Mouse (Mus musculus) gastrocnemius, adult 2 months (tissue): ENCODE measurements around the gene Rai1. TPM values are rescaled to one million over a fixed set of nuclear protein-coding genes. Genes with fewer than 3 reads are reported as not detected.
A peak's percentile ranks its signal among the peaks of the same experiment; 100 is the strongest.

Experiments
- DNase-seq: peaks from one replicate; pipeline ENCODE4 v3.0.0; 2022
- H3K27ac ChIP-seq: fragments of 200-600 bp; 2 replicates; pipeline ENCODE4 v1.8.1; 2022; ENCODE audit warnings: mild to moderate bottlenecking
- H3K4me3 ChIP-seq: fragments of 200-600 bp; 2 replicates; pipeline ENCODE4 v1.8.1; 2022; ENCODE audit warnings: mild to moderate bottlenecking, moderate library complexity
- CTCF ChIP-seq: fragments of 200-600 bp; IDR thresholded peaks from 2 replicates; pipeline ENCODE4 v1.8.1; 2022; ENCODE audit warnings: antibody characterized with exemption, mild to moderate bottlenecking, moderate library complexity
- intact Hi-C: fragments of 180-260 bp; cut with DNase I; formaldehyde crosslinking; loops from one replicate; pipeline ENCODE4 v1.15.1; 2025
- total RNA-seq, 2 experiments: library from RNA; stranded (reverse); gene quantifications; 2 replicates each; pipeline ENCODE4 v1.2.3; 2021

The Rai1 gene
- total RNA-seq, 2 experiments from 2014 or later, result 23.8 to 27.3 TPM

- intact Hi-C loops, result no loop called here
- no peak for DNase-seq
- no peak for TF ChIP-seq CTCF
- Histone ChIP-seq H3K27ac (no peak overlapping the region), H3K4me3 (no peak overlapping the region)
Observed at GRCm38 (mm10) chr11:60163362-60163761, 58.5 kb downstream of the Rai1 start.

DNA sequence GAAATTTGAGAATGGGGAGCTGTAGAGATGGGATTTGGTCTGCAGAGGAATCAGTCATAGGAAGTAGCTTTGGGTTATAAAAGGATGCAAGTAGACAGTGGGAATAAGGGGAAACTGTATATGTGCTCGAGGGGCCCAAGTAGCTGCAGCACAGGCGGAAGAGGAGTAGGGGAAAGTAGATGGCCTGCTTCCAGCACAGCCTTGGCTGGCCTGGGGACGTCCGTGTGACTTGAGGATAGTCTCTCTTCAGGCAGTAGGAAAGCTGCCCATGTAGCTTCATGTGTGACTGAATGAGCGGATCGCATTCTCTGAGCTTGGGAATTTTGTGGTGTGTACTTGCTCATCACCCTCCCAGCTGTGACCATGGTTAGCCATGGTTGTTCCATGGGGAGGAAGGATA lies 59.6 kb downstream of the Rai1 start:
- Histone ChIP-seq H3K27ac (peak overlapping the region; percentile 9; the same call in 1 of the 2 replicates), H3K4me3 (no peak overlapping the region)
- intact Hi-C loops, result no loop called here
- DNase-seq, result peak; percentile 71
- TF ChIP-seq CTCF, result no peak

DNA sequence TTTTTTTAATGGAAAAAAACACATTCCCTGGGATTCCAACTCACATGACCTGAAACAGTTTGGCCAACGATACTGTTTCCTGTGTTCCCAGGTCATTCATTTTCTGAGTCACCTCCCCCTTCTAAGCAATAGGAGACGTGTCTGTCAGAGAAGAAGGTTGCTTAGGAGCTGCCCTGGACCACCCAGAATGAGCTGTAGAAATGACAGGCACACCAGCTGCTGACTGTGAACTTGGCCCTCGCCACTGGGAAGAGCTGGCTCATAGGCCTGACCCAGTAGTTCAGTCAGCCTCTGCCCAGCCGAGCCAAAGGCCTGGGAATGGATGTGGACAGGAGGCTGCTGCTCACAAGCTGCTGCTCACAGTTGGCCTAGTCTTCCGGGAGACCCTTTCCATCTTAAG lies 60.3 kb downstream of the Rai1 start:
- intact Hi-C loops, result no loop called here
- no peak overlapping the region for H3K4me3 ChIP-seq
- DNase-seq, result peak; percentile 77

DNA sequence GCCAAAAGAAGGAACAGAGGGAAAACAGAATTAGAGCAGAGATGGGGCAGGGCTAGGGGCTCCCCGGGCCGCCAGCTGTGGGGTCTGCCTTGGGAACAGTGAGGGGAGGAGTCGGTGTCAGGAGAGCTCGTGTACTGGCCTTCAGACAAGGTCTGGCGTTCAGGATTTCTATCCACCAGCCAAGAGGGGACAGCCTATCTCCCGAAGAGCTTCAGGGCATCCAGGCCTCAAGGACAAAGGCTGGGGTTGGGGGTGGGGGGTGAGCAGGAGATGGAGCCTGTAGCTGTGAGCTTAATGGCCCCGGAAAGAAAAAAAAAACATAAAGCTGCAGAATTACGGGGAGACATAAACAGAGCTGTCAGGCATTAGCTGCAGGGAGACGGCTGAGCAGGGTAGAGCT lies 64.0 kb downstream of the Rai1 start:
- intact Hi-C loops, result no loop called here
- DNase-seq, result no peak
- Histone ChIP-seq H3K27ac (no peak overlapping the region), H3K4me3 (no peak overlapping the region)
- no peak for TF ChIP-seq CTCF

More for the DNA sequence above, 60.3 kb downstream of the Rai1 start:
- H3K27ac ChIP-seq, result peak overlapping the region; percentile 9
- TF ChIP-seq CTCF, result no peak

DNA sequence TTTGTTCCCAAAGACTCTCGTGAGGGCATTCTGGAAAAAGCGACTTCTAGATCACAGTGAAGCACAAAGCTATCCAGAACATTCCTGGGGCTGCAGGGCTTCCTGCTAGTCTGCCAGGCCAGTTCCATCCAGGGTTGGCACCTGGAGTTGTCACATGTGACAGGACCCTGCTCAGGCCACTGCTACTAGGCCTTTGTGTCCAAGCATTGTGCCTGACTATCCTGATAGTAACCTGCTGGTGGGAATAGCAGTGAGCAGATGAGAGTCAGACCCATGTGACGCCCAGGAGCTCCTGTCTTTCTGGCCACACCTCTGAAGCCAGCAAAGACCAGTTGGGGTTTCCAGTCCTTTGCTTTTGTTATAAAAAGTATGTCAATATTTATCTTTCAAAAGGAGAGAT lies 67.3 kb downstream of the Rai1 start:
- no peak for TF ChIP-seq CTCF
- intact Hi-C loops, result loop anchor here (2.0 kb wide), 2 partner anchors 31 to 65 kb away; no protein-coding TSS in a partner anchor
- no peak for DNase-seq
- H3K4me3 ChIP-seq, result no peak overlapping the region
- peak overlapping the region; percentile 0; the same call in 1 of the 2 replicates for H3K27ac ChIP-seq

DNA sequence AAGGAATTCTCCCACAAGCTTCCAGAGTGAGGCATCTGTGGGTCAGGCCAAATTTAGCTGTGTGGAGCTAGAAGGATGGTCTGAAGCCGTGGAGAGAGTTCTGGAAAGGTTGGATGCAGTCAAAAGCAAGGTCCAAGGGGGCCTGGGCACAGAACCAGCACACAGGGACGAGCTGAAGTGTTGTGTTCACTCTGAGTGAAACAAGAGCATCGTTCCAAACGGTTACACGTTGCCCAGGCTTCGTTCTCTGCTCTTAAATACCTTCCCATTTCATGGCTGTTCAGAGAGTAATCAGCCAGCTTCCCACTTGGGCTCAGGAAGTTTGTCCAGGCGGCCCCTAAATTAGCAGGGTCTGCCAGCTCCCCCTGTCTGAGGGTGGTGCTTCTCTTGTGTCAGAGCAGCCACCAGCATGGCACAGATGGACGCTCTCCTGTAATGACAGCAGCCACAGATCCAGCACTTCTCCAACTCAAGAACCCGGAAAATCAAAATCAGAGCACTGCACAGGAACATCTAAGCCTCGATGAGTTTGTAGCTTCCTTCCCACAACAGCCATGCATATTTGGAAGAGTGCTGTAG lies 68.9 kb downstream of the Rai1 start:
- intact Hi-C loops, result loop anchor here (2.0 kb wide), 2 partner anchors 33 to 67 kb away; no protein-coding TSS in a partner anchor
- TF ChIP-seq CTCF, result no peak
- Histone ChIP-seq H3K27ac (peak overlapping the region; percentile 93), H3K4me3 (no peak overlapping the region)
- no peak for DNase-seq

DNA sequence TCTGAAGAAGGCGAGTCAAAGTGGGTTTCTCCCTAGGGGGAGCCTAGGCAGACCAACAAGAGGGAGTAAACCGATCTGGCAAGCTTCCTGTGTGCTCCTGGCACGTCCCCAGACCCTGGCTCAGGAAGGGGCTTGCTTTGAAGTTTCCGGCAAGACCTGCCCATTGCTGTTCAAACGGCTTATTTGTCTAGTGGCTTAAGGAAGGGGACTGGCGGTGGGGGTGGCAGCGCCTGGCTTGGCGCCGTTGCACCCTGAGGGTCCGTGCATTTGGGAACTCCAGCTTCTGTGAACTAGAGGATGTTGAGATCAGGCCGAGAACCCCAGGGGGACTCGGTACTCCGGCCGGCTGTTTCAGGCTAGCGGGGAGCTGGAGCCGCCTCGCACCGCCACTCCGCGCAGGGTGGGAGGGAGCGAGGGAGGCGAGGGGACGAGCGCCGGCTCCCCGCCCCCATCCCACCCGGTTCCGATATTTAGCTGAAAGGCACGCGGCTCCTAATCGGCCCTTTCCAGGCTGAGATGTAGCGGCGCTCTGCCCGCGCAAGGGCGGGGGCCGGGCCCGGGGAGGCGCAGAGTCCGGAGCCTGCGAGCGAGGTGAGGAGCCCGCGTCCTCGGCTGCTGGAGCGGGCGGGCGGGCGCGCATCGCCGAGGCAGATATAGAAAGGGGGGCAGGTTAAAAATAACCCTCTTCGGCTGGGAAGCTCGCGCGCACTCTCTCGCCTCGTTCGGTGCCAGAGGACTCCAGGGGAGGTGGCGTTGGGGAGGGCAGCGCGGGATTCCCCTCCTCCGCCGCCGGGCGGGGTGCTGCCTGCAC lies 70.8 kb downstream of the Rai1 start:
- no peak for TF ChIP-seq CTCF
- intact Hi-C loops, result no loop called here
- Histone ChIP-seq H3K4me3 (peak overlapping the region; percentile 86), H3K27ac (peak overlapping the region; percentile 93)
- DNase-seq, result peak; percentile 91

- peak overlapping the region; percentile 86 for H3K4me3 ChIP-seq
- H3K27ac ChIP-seq, result peak overlapping the region; percentile 93
- DNase-seq, result peak; percentile 86
- peak; percentile 38 for TF ChIP-seq CTCF
- intact Hi-C loops, result no loop called here
Observed at GRCm38 (mm10) chr11:60176182-60176974, 71.6 kb downstream of the Rai1 start.

GRCm38 (mm10) chr11:60176975-60177657 lies 72.3 kb downstream of the Rai1 start:
- DNase-seq, result peak; percentile 56
- intact Hi-C loops, result no loop called here
- Histone ChIP-seq H3K27ac (peak overlapping the region; percentile 93), H3K4me3 (peak overlapping the region; percentile 86)
- TF ChIP-seq CTCF, result no peak

DNA sequence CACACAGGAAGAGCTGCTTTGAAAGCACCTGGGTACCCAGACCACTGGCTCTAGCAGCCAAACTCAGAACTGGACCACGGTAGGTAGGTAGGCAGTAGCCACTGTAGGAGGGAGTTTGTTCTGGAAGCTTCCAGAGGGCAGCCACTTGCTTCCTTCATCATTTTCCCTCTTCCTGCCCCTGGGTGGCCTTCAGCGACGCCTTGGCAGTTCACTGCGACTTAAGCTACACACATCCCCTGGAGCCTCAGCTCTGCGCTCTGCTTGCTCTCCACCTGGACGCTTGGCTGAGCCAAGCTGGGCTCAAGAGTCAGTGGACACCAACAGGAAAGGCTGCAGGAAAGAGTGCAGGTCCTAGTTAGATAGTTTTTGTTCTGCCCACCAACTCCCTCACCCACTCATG lies 73.2 kb downstream of the Rai1 start:
- Histone ChIP-seq H3K27ac (peak overlapping the region; percentile 93; the same call in 1 of the 2 replicates), H3K4me3 (no peak overlapping the region)
- no peak for TF ChIP-seq CTCF
- intact Hi-C loops, result no loop called here
- no peak for DNase-seq

- H3K27ac ChIP-seq, result peak overlapping the region; percentile 93; the same call in 1 of the 2 replicates
- no peak overlapping the region for H3K4me3 ChIP-seq
- no peak for DNase-seq
- intact Hi-C loops, result no loop called here
- TF ChIP-seq CTCF, result no peak
Observed at GRCm38 (mm10) chr11:60178506-60178905, 73.7 kb downstream of the Rai1 start.

GRCm38 (mm10) chr11:60182116-60182670 lies 77.4 kb downstream of the Rai1 start:
- no peak for TF ChIP-seq CTCF
- DNase-seq, result peak; percentile 75

More at GRCm38 (mm10) chr11:60182116-60182670, 77.4 kb downstream of the Rai1 start:
- Histone ChIP-seq H3K27ac (peak overlapping the region; percentile 38; the same call in 1 of the 2 replicates), H3K4me3 (no peak overlapping the region)
- intact Hi-C loops, result no loop called here
